Mouse (Mus musculus) stomach, embryonic 16.5 days (tissue): ENCODE results near the gene Cd82. TPM values are rescaled to one million over a fixed set of nuclear protein-coding genes. Genes with fewer than 3 reads are reported as not detected.
A peak's percentile ranks its signal among the peaks of the same experiment; 100 is the strongest.

ENCODE experiments used
- ATAC-seq: fragments of 200-750 bp; cut with Nextera tagmentation; 2 replicates; pipeline ENCODE4 v1.8.0; 2017; ENCODE audit warnings: moderate number of reproducible peaks, moderate TSS enrichment; ENCODE audit not compliant: insufficient read depth, low FRiP score
- H3K27ac ChIP-seq: fragments of 300-500 bp; sonication (generic); 2 replicates; pipeline ENCODE4 v1.5.1; 2014; ENCODE audit warnings: low read length
- H3K27me3 ChIP-seq: fragments of 300-500 bp; sonication (generic); 2 replicates; pipeline ENCODE4 v1.6.1; 2014; ENCODE audit warnings: low read length, control low read depth, mixed read lengths; ENCODE audit not compliant: control insufficient read depth, insufficient read depth
- H3K36me3 ChIP-seq: fragments of 300-500 bp; sonication (generic); 2 replicates; pipeline ENCODE4 v1.6.1; 2014; ENCODE audit warnings: low read length; ENCODE audit not compliant: control insufficient read depth, insufficient read depth
- H3K4me1 ChIP-seq: fragments of 300-500 bp; sonication (generic); 2 replicates; pipeline ENCODE4 v1.6.1; 2014; ENCODE audit warnings: low read length, control low read depth, mixed read lengths; ENCODE audit not compliant: control insufficient read depth, insufficient read depth
- H3K4me2 ChIP-seq: fragments of 300-500 bp; sonication (generic); 2 replicates; pipeline ENCODE4 v1.6.1; 2014; ENCODE audit warnings: low read depth, low read length, mixed read lengths
- H3K4me3 ChIP-seq: fragments of 300-500 bp; sonication (generic); replicated peaks from 2 replicates; pipeline ENCODE4 v1.5.1; 2014; ENCODE audit warnings: mild to moderate bottlenecking, low read length
- H3K9ac ChIP-seq: fragments of 300-500 bp; sonication (generic); 2 replicates; pipeline ENCODE4 v1.6.1; 2014; ENCODE audit warnings: low read length
- H3K9me3 ChIP-seq: fragments of 300-500 bp; sonication (generic); replicated peaks from 2 replicates; pipeline ENCODE4 v1.6.1; 2016; ENCODE audit warnings: low read length, control low read depth; ENCODE audit not compliant: control insufficient read depth
- WGBS: fragments of 180-500 bp; shearing (Covaris S2); extraction: QIAGEN DNeasy Blood & Tissue Kit; methylation state at CpG from one replicate; pipeline ENCODE4 v1.1.7; 2014; 5-methylcytosine and 5-hydroxymethylcytosine counted together
- polyA plus RNA-seq: library from polyadenylated mRNA; unstranded; fragments of >200 nt; fragmentation: Nextera tagmentation; extraction: Ambion mirVana; gene quantifications from 2 replicates; pipeline ENCODE4 v1.2.1, GENCODE M21; 2015

Gene Cd82
- polyA plus RNA-seq, 1 experiment from 2014 or later = 112 TPM

GRCm38 (mm10) chr2:93430993-93431392 is 31.9 kb downstream of the Cd82 start:
- H3K9ac ChIP-seq = peak overlapping the region; percentile 43
- ATAC-seq = peak; percentile 51; the same call in 1 of the 2 replicates
- H3K27me3 ChIP-seq = no peaks in the 10 kb centered on the region
- H3K36me3 ChIP-seq = no peaks in the 10 kb centered on the region; the same call in 1 of the 2 replicates
- 79% methylated on average over 5 of the region's 5 CpGs for WGBS
- no peak overlapping the region for H3K4me3 ChIP-seq
- no peaks in the 10 kb centered on the region for H3K9me3 ChIP-seq
- H3K4me2 ChIP-seq = no peak overlapping the region
- H3K4me1 ChIP-seq = peaks cover 32% of the 10 kb centered on the region
- H3K27ac ChIP-seq = peak overlapping the region; percentile 89

GRCm38 (mm10) chr2:93428004-93428531 is 34.9 kb downstream of the Cd82 start:
- Histone ChIP-seq H3K4me3 (no peak overlapping the region), H3K4me2 (no peak overlapping the region), H3K9ac (no peak overlapping the region; the same call in 1 of the 2 replicates), H3K9me3 (no peaks in the 10 kb centered on the region), H3K27me3 (no peaks in the 10 kb centered on the region), H3K27ac (no peak overlapping the region), H3K4me1 (peaks cover 31% of the 10 kb centered on the region), H3K36me3 (no peaks in the 10 kb centered on the region)
- no peak for ATAC-seq
- WGBS = 64% methylated on average over 11 of the region's 11 CpGs

DNA sequence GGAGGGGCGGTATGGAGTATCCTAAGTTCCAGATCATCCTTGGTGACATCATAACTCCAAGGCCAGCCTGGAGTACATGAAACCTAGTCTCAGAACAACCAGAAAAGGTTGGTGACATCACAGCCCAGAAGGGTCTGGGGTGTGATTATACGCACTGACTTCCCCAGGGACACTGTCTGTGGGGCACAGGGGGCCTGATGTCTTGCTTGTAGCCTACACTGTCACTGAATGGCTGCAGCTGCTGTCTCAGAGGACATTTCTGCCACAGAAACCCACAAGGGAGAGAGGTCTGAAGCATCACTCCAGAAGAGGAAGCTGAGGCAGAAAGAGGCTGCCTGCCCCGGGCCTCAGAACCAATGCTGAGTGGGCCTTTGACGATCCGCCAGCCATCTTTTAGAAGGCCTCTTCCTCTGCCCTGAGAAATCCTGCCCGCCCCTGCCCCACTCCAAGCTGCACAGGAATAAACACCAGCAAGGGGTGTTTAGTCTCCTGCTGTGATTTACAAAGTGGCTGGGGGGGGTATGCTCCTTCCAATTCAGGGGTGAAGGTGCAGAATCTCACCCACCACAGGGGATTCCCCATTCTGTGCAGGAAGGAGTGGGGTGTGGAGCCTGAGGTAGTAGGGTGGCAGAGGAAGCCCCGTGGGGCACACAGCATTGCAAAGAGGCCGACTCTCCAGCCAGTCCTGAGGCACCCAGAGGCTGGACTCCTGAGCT is 35.8 kb downstream of the Cd82 start:
- 57% methylated on average over 8 of the region's 8 CpGs for WGBS

GRCm38 (mm10) chr2:93425810-93426209 is 37.1 kb downstream of the Cd82 start:
- ATAC-seq = no peak
- 48% methylated on average over 4 of the region's 4 CpGs for WGBS
- H3K9me3 ChIP-seq = no peaks in the 10 kb centered on the region
- no peak overlapping the region for H3K4me2 ChIP-seq
- H3K9ac ChIP-seq = 0 out of 2 replicates have a peak overlapping the region, but pooled peaks have one; percentile 22
- peaks cover 10% of the 10 kb centered on the region for H3K4me1 ChIP-seq
- no peak overlapping the region for H3K4me3 ChIP-seq
- no peak overlapping the region for H3K27ac ChIP-seq
- no peaks in the 10 kb centered on the region for H3K27me3 ChIP-seq
- H3K36me3 ChIP-seq = no peaks in the 10 kb centered on the region

More for the DNA sequence above, 35.8 kb downstream of the Cd82 start:
- Histone ChIP-seq H3K9ac (0 out of 2 replicates have a peak overlapping the region, but pooled peaks have one; percentile 14), H3K4me2 (no peak overlapping the region), H3K27ac (no peak overlapping the region), H3K4me1 (peaks cover 22% of the 10 kb centered on the region), H3K36me3 (no peaks in the 10 kb centered on the region), H3K27me3 (no peaks in the 10 kb centered on the region), H3K4me3 (no peak overlapping the region), H3K9me3 (no peaks in the 10 kb centered on the region)
- no peak for ATAC-seq

- no peak overlapping the region for H3K27ac ChIP-seq
- WGBS = 90% methylated on average over 9 of the region's 9 CpGs
- ATAC-seq = no peak
Observed at GRCm38 (mm10) chr2:93424307-93424984, 38.5 kb downstream of the Cd82 start.

GRCm38 (mm10) chr2:93421320-93421719 is 41.6 kb downstream of the Cd82 start:
- Histone ChIP-seq H3K9ac (no peak overlapping the region), H3K27me3 (no peaks in the 10 kb centered on the region), H3K4me1 (0 out of 2 replicates have a peak, but pooled peaks cover 3% of the 10 kb centered on the region), H3K27ac (no peak overlapping the region), H3K36me3 (no peaks in the 10 kb centered on the region), H3K4me2 (no peak overlapping the region), H3K9me3 (no peaks in the 10 kb centered on the region), H3K4me3 (no peak overlapping the region)
- WGBS = 32% methylated on average over 7 of the region's 7 CpGs
- no peak for ATAC-seq

More at GRCm38 (mm10) chr2:93424307-93424984, 38.5 kb downstream of the Cd82 start:
- no peaks in the 10 kb centered on the region for H3K9me3 ChIP-seq
- H3K9ac ChIP-seq = 0 out of 2 replicates have a peak overlapping the region, but pooled peaks have one; percentile 2
- H3K4me2 ChIP-seq = no peak overlapping the region
- 0 out of 2 replicates have a peak, but pooled peaks cover 3% of the 10 kb centered on the region for H3K4me1 ChIP-seq
- no peaks in the 10 kb centered on the region for H3K27me3 ChIP-seq
- no peak overlapping the region for H3K4me3 ChIP-seq
- H3K36me3 ChIP-seq = no peaks in the 10 kb centered on the region

- no peaks in the 10 kb centered on the region for H3K27me3 ChIP-seq
- H3K4me2 ChIP-seq = no peak overlapping the region
- WGBS = 85% methylated on average over 12 of the region's 12 CpGs
- no peaks in the 10 kb centered on the region for H3K9me3 ChIP-seq
- no peak overlapping the region for H3K27ac ChIP-seq
- H3K9ac ChIP-seq = 0 out of 2 replicates have a peak overlapping the region, but pooled peaks have one; percentile 11
- no peaks in the 10 kb centered on the region for H3K4me1 ChIP-seq
- no peaks in the 10 kb centered on the region for H3K36me3 ChIP-seq
- H3K4me3 ChIP-seq = no peak overlapping the region
- ATAC-seq = no peak
Observed at GRCm38 (mm10) chr2:93419971-93420370, 43.0 kb downstream of the Cd82 start.

DNA sequence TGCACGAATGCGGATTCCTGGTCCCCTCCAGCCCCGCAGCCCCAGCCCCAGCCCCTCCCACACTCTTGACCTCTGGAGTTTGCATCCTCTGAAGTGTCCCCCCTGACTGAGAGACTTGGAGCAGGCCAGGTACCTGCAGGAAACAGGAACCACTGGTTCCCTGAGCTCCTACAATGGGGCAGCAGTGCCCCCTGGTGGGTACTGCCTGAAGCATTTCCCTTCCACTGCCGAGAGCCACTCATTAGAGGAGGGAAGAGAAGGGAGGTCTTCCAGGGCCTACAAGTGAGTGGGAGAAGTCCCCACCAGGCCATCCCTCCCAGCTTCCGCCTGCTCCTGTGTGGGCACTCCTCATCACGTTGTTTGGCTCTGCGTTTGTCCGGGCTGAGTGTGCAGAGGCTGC is 44.5 kb downstream of the Cd82 start:
- 10% methylated on average over 8 of the region's 8 CpGs for WGBS
- Histone ChIP-seq H3K9me3 (no peaks in the 10 kb centered on the region), H3K4me2 (no peak overlapping the region), H3K9ac (no peak overlapping the region), H3K4me3 (no peak overlapping the region), H3K27ac (no peak overlapping the region), H3K27me3 (no peaks in the 10 kb centered on the region), H3K4me1 (no peaks in the 10 kb centered on the region), H3K36me3 (no peaks in the 10 kb centered on the region)
- peak; percentile 44; the same call in 1 of the 2 replicates for ATAC-seq
